Mouse (Mus musculus): Measurements from ENCODE around the gene Magi2. TPM values are rescaled to one million over a fixed set of nuclear protein-coding genes. Genes with fewer than 3 reads are reported as not detected.

The Magi2 gene
- polyA plus RNA-seq, 1 experiment from 2014 or later, result 9.3 TPM

GRCm38 (mm10) chr5:19746865-19747514 lies 520.2 kb downstream of the Magi2 start:
- Histone ChIP-seq H3K27ac (ENCODE audit: low read depth, low read length) (no peak overlapping the region), H3K9ac (ENCODE audit: low read depth, low read length) (no peak overlapping the region), H3K4me2 (replicated peaks; ENCODE audit: low read depth, low read length) (no peak overlapping the region), H3K36me3 (ENCODE audit: control insufficient read depth, insufficient read depth, low read length) (no peaks in the 10 kb centered on the region), H3K4me1 (ENCODE audit: control insufficient read depth, insufficient read depth, low read length) (no peaks in the 10 kb centered on the region), H3K27me3 (ENCODE audit: control insufficient read depth, insufficient read depth, low read length) (no peaks in the 10 kb centered on the region), H3K9me3 (ENCODE audit: control insufficient read depth, low read length) (no peaks in the 10 kb centered on the region), H3K4me3 (ENCODE audit: low read length) (no peak overlapping the region)
- no peak for ATAC-seq (ENCODE audit: low FRiP score, low TSS enrichment)
- 78% methylated on average over 12 of the region's 12 CpGs for WGBS

- Histone ChIP-seq H3K9me3 (ENCODE audit: control insufficient read depth, low read length) (no peaks in the 10 kb centered on the region), H3K27ac (ENCODE audit: low read depth, low read length) (no peak overlapping the region), H3K4me2 (replicated peaks; ENCODE audit: low read depth, low read length) (no peak overlapping the region), H3K36me3 (ENCODE audit: control insufficient read depth, insufficient read depth, low read length) (no peaks in the 10 kb centered on the region), H3K4me3 (ENCODE audit: low read length) (no peak overlapping the region), H3K27me3 (ENCODE audit: control insufficient read depth, insufficient read depth, low read length) (no peaks in the 10 kb centered on the region), H3K4me1 (ENCODE audit: control insufficient read depth, insufficient read depth, low read length) (no peaks in the 10 kb centered on the region), H3K9ac (ENCODE audit: low read depth, low read length) (no peak overlapping the region)
- 89% methylated on average over 3 of the region's 3 CpGs for WGBS
- ATAC-seq (ENCODE audit: low FRiP score, low TSS enrichment), result no peak
These were observed 520.8 kb downstream of the Magi2 start for GRCm38 (mm10) chr5:19747631-19748030.

- no peak overlapping the region for H3K4me2 ChIP-seq (replicated peaks; ENCODE audit: low read depth, low read length)
- no peak for ATAC-seq (ENCODE audit: low FRiP score, low TSS enrichment)
- H3K4me3 ChIP-seq (ENCODE audit: low read length), result no peak overlapping the region
- no peak overlapping the region for H3K9ac ChIP-seq (ENCODE audit: low read depth, low read length)
- no peaks in the 10 kb centered on the region for H3K27me3 ChIP-seq (ENCODE audit: control insufficient read depth, insufficient read depth, low read length)
- WGBS, result 82% methylated on average over 1 of the region's 1 CpGs
- H3K36me3 ChIP-seq (ENCODE audit: control insufficient read depth, insufficient read depth, low read length), result no peaks in the 10 kb centered on the region
- H3K9me3 ChIP-seq (ENCODE audit: control insufficient read depth, low read length), result no peaks in the 10 kb centered on the region
- H3K4me1 ChIP-seq (ENCODE audit: control insufficient read depth, insufficient read depth, low read length), result no peaks in the 10 kb centered on the region
- no peak overlapping the region for H3K27ac ChIP-seq (ENCODE audit: low read depth, low read length)
These were observed 552.4 kb downstream of the Magi2 start for GRCm38 (mm10) chr5:19779224-19779623.

- H3K4me1 ChIP-seq (ENCODE audit: control insufficient read depth, insufficient read depth, low read length), result no peaks in the 10 kb centered on the region
- no peak overlapping the region for H3K4me2 ChIP-seq (replicated peaks; ENCODE audit: low read depth, low read length)
- no peak overlapping the region for H3K4me3 ChIP-seq (ENCODE audit: low read length)
- H3K27me3 ChIP-seq (ENCODE audit: control insufficient read depth, insufficient read depth, low read length), result no peaks in the 10 kb centered on the region
- no peak overlapping the region for H3K27ac ChIP-seq (ENCODE audit: low read depth, low read length)
- WGBS, result 72% methylated on average over 2 of the region's 2 CpGs
- ATAC-seq (ENCODE audit: low FRiP score, low TSS enrichment), result no peak
- no peaks in the 10 kb centered on the region for H3K9me3 ChIP-seq (ENCODE audit: control insufficient read depth, low read length)
- H3K36me3 ChIP-seq (ENCODE audit: control insufficient read depth, insufficient read depth, low read length), result no peaks in the 10 kb centered on the region
- H3K9ac ChIP-seq (ENCODE audit: low read depth, low read length), result no peak overlapping the region
These were observed 553.2 kb downstream of the Magi2 start for GRCm38 (mm10) chr5:19780076-19780475.

- ATAC-seq (ENCODE audit: low FRiP score, low TSS enrichment), result no peak; the same call in 1 of the 2 replicates
These were observed 558.5 kb downstream of the Magi2 start for GRCm38 (mm10) chr5:19785320-19785719.

GRCm38 (mm10) chr5:19787522-19788144 lies 560.8 kb downstream of the Magi2 start:
- Histone ChIP-seq H3K27me3 (ENCODE audit: control insufficient read depth, insufficient read depth, low read length) (no peaks in the 10 kb centered on the region), H3K9me3 (ENCODE audit: control insufficient read depth, low read length) (no peaks in the 10 kb centered on the region), H3K9ac (ENCODE audit: low read depth, low read length) (no peak overlapping the region), H3K4me1 (ENCODE audit: control insufficient read depth, insufficient read depth, low read length) (no peaks in the 10 kb centered on the region), H3K36me3 (ENCODE audit: control insufficient read depth, insufficient read depth, low read length) (no peaks in the 10 kb centered on the region), H3K27ac (ENCODE audit: low read depth, low read length) (no peak overlapping the region), H3K4me2 (replicated peaks; ENCODE audit: low read depth, low read length) (no peak overlapping the region), H3K4me3 (ENCODE audit: low read length) (no peak overlapping the region)
- no peak for ATAC-seq (ENCODE audit: low FRiP score, low TSS enrichment)
- 49% methylated on average over 5 of the region's 5 CpGs for WGBS

More at GRCm38 (mm10) chr5:19785320-19785719, 558.5 kb downstream of the Magi2 start:
- Histone ChIP-seq H3K4me2 (replicated peaks; ENCODE audit: low read depth, low read length) (no peak overlapping the region), H3K9me3 (ENCODE audit: control insufficient read depth, low read length) (no peaks in the 10 kb centered on the region), H3K9ac (ENCODE audit: low read depth, low read length) (no peak overlapping the region), H3K36me3 (ENCODE audit: control insufficient read depth, insufficient read depth, low read length) (no peaks in the 10 kb centered on the region), H3K4me3 (ENCODE audit: low read length) (no peak overlapping the region), H3K4me1 (ENCODE audit: control insufficient read depth, insufficient read depth, low read length) (no peaks in the 10 kb centered on the region), H3K27ac (ENCODE audit: low read depth, low read length) (no peak overlapping the region), H3K27me3 (ENCODE audit: control insufficient read depth, insufficient read depth, low read length) (no peaks in the 10 kb centered on the region)

GRCm38 (mm10) chr5:19803052-19803769 lies 576.4 kb downstream of the Magi2 start:
- Histone ChIP-seq H3K36me3 (ENCODE audit: control insufficient read depth, insufficient read depth, low read length) (no peaks in the 10 kb centered on the region), H3K4me2 (replicated peaks; ENCODE audit: low read depth, low read length) (no peak overlapping the region), H3K4me1 (ENCODE audit: control insufficient read depth, insufficient read depth, low read length) (no peaks in the 10 kb centered on the region), H3K27me3 (ENCODE audit: control insufficient read depth, insufficient read depth, low read length) (no peaks in the 10 kb centered on the region), H3K27ac (ENCODE audit: low read depth, low read length) (no peak overlapping the region), H3K9ac (ENCODE audit: low read depth, low read length) (no peak overlapping the region), H3K4me3 (ENCODE audit: low read length) (no peak overlapping the region), H3K9me3 (ENCODE audit: control insufficient read depth, low read length) (no peaks in the 10 kb centered on the region)
- ATAC-seq (ENCODE audit: low FRiP score, low TSS enrichment), result no peak
- WGBS, result 94% methylated on average over 5 of the region's 5 CpGs

- WGBS, result 92% methylated on average over 2 of the region's 2 CpGs
- Histone ChIP-seq H3K9ac (ENCODE audit: low read depth, low read length) (no peak overlapping the region), H3K27ac (ENCODE audit: low read depth, low read length) (no peak overlapping the region), H3K9me3 (ENCODE audit: control insufficient read depth, low read length) (no peaks in the 10 kb centered on the region), H3K4me2 (replicated peaks; ENCODE audit: low read depth, low read length) (no peak overlapping the region), H3K4me3 (ENCODE audit: low read length) (no peak overlapping the region), H3K4me1 (ENCODE audit: control insufficient read depth, insufficient read depth, low read length) (no peaks in the 10 kb centered on the region), H3K27me3 (ENCODE audit: control insufficient read depth, insufficient read depth, low read length) (no peaks in the 10 kb centered on the region), H3K36me3 (ENCODE audit: control insufficient read depth, insufficient read depth, low read length) (no peaks in the 10 kb centered on the region)
- no peak for ATAC-seq (ENCODE audit: low FRiP score, low TSS enrichment)
These were observed 595.7 kb downstream of the Magi2 start for GRCm38 (mm10) chr5:19822502-19822901.

- Histone ChIP-seq H3K9me3 (ENCODE audit: control insufficient read depth, low read length) (no peaks in the 10 kb centered on the region), H3K27ac (ENCODE audit: low read depth, low read length) (no peak overlapping the region), H3K4me1 (ENCODE audit: control insufficient read depth, insufficient read depth, low read length) (no peaks in the 10 kb centered on the region), H3K4me3 (ENCODE audit: low read length) (no peak overlapping the region), H3K36me3 (ENCODE audit: control insufficient read depth, insufficient read depth, low read length) (no peaks in the 10 kb centered on the region), H3K4me2 (replicated peaks; ENCODE audit: low read depth, low read length) (no peak overlapping the region), H3K9ac (ENCODE audit: low read depth, low read length) (no peak overlapping the region), H3K27me3 (ENCODE audit: control insufficient read depth, insufficient read depth, low read length) (no peaks in the 10 kb centered on the region)
- ATAC-seq (ENCODE audit: low FRiP score, low TSS enrichment), result no peak
- 53% methylated on average over 2 of the region's 2 CpGs for WGBS
These were observed 599.1 kb downstream of the Magi2 start for GRCm38 (mm10) chr5:19825943-19826342.
